Mouse (Mus musculus) lung, postnatal 14 days (tissue): ENCODE results near the gene Cnot1.

Experiments used
- DNase-seq: peaks from one replicate; pipeline ENCODE4 v3.0.0; 2021

Cnot1 gene

DNA sequence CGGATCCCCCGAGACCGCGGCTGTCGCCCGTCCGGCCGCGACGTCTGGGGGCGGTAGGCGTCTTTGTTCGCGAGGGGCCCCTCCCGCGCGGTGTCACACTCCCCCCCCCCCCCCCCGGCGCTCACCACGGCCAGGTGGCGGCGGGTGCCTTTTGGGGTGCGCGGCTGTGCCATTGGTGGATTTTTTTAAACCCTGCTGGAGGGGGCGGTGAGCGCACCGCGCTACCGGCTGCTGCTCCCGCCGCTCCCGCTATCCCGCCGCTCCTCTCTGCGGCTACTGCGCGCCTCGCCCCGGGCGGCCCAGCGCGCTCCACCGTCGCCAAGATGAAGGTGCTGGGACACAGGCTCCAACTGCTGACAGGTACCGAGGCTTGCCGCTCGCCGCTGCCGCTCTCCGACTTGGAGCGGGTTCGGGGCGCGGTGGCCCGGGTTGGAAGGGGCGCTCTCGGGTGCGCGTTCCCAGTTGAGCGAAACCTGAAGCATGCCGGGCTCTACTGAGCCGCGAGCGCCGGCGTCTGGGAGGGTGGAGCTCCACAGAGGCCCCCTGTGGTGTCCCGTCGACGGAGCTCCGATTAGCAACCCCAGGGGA lies 129.1 kb downstream of the Cnot1 start:
- DNase-seq: no peak

DNA sequence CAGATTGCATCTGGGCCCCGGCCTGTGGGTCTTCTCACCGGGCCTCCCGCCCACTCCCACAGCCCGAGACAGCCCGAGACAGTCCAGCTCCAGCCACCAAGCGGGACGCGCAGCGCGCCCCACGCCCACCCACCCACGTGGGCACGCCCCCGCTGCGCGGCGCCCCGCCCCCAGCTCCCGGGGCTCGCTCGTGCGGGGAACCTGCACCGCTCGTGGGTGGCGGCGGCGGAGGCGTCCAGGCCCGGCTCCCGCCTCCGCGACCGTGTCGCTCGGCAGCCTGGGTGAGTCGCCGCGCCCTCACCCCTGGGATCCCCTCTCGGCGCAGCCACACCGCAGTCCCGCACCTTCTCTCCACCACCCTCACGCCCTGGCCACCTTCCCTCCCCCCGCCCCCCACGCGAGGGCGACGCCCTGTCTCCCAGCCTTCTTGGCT lies 129.7 kb downstream of the Cnot1 start:
- DNase-seq: no peak

DNA sequence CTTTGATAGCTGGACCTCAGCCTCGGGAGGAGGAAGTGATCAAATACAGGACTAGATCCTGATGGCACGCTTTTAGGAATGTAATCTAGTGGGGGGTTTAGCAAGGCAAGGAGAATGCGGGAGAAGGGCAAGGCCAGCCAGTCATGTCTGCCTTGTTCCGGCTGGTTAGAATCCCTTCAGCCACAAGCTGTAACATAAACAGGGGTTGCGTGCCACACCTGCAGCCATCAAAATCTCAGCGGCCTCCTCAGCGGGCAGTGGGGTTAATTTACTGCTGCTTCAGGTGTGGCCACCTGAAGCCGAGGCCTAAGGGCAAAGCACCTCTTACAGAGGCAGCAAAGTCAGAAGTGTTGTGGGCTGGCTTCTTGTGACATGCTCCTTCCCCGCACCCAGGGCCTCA lies 130.6 kb downstream of the Cnot1 start, which contains the start of gene Ndrg4:
Gene Ndrg4 (plus strand): TSS at position 350 of the 400 bp plus-strand sequence.
- DNase-seq: no peak

DNA sequence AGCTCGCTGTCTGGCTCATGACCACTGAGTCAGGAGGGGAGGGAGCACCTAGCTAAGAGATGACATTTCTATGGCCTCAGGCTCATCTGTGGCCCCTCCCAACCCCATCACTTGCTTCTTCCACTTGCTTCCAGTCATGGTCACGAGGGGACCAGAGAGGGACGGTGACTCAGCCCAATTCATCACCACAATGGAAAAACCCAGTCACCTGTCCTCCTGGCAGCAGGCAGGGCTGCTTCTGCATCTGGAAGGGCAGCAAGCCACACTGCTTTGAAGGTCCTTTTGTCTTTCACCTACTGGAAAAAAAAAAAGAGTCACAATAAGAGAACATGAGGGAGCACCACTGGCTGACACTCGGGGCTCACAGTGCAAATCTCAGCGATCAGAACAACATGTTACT lies 134.5 kb downstream of the Cnot1 start:
- no peak for DNase-seq

DNA sequence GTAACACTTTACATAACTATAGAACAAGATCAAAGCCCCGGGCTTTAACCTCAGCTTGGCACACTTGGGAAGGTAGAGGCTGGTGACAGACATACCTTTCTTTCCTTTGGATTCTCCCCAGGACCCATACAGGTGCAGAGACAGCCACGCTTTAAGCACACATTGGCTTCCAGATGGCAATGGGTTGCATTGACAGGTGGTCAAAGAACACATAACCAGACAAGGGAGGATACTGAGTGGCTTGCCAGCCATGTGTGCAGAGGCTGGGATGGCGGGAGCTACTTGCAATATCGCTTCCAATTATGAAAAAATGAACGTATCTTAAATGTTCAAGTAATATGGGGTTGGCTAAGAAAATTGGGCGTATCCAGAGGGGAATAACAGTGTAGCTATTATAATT lies 135.4 kb downstream of the Cnot1 start:
- no peak for DNase-seq

DNA sequence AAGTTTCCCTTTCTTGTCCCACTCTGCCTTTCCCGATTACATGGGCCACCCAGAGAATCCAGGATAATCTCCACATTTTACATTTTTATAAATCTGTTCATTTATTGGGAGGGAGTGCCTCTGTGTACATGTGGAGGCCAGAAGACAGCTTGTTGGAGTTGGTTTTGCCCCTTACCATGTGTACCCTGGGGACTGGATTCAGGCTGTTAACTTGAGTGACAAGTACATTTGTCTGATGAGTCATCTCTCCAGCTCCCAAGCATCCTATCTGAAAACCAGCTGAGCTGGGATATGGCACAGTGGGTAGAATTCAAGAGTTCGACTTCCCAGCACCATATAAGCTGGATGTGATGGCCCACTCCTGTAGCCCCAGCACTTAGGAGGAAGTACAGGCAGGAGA lies 137.3 kb downstream of the Cnot1 start:
- no peak for DNase-seq
